Mouse (Mus musculus): ENCODE results near the gene Cdca8. TPM values are rescaled to one million over a fixed set of nuclear protein-coding genes. Genes with fewer than 3 reads are reported as not detected.

Cdca8 gene
- polyA plus RNA-seq, 1 experiment from 2014 or later, result 28.1 TPM

GRCm38 (mm10) chr4:124970677-124971076 is 31.6 kb upstream of the Cdca8 start:
- Histone ChIP-seq H3K27ac (ENCODE audit: low read depth, low read length) (no peak overlapping the region), H3K4me2 (replicated peaks; ENCODE audit: low read depth) (no peak overlapping the region), H3K27me3 (replicated peaks; ENCODE audit: control insufficient read depth, insufficient read depth, low read length) (no peaks in the 10 kb centered on the region), H3K4me3 (ENCODE audit: low read depth, low read length) (no peak overlapping the region), H3K9ac (ENCODE audit: low read depth, low read length) (no peak overlapping the region), H3K36me3 (ENCODE audit: control insufficient read depth, insufficient read depth) (no peaks in the 10 kb centered on the region), H3K4me1 (replicated peaks; ENCODE audit: control insufficient read depth, insufficient read depth, low read length) (no peaks in the 10 kb centered on the region), H3K9me3 (ENCODE audit: control insufficient read depth) (no peaks in the 10 kb centered on the region)
- 32% methylated on average over 5 of the region's 5 CpGs for WGBS
- TF ChIP-seq CTCF (IDR thresholded peaks at IDR 0.05; ENCODE audit: low read depth), result no peak
- no peak for ATAC-seq

DNA sequence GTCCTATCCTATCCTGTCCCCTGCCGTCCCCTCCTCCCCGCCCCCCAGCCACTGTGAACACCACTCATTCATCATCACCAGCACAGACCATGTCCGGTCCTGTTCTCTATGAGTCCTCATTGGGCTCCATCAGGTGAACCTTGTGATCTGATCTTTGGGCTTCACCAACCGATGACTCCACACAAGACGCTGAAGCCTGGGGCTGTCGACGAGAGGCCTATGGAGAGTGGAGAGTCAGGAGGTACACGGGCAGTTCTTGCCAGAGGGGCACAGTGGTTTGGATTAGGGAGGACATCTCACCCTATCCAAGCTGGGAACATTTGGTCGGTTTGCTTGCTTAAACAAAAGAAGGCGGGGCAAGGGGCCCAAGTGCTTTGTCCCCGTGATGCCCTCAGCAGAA is 31.1 kb upstream of the Cdca8 start:
- no peak overlapping the region for H3K27ac ChIP-seq (ENCODE audit: low read depth, low read length)

DNA sequence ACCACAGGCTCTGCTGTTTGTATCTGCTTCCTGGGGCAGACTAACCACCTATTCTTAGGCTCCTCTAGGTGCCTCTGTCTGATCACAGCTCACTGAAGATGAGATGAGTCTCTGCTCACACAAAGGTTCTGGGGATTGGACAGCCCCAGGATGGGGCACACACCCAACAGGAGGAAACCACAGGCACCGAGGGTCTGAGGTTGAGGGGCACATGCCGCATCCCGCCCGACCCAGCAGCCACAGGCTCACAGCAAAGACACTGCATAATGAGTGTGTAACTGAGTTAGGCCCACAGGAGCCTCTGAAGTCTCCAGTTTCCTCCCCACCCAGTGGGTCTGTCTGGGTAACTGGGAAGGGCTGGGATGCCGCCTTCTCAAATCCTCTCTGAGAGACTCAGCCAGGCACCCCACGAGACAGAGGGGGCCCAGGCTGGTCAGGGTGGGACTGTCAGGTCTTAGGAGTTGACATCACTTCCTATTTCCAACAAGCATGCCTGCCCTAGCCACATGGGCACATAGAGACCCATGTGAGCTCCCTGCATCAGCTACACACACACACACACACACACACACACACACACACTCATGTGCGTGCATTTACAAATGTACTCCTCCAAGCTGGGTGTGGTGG is 30.2 kb upstream of the Cdca8 start:
- 79% methylated on average over 7 of the region's 7 CpGs for WGBS
- no peaks in the 10 kb centered on the region for H3K4me1 ChIP-seq (replicated peaks; ENCODE audit: control insufficient read depth, insufficient read depth, low read length)
- H3K9me3 ChIP-seq (ENCODE audit: control insufficient read depth), result no peaks in the 10 kb centered on the region
- H3K27me3 ChIP-seq (replicated peaks; ENCODE audit: control insufficient read depth, insufficient read depth, low read length), result no peaks in the 10 kb centered on the region
- no peak for ATAC-seq
- no peak overlapping the region for H3K9ac ChIP-seq (ENCODE audit: low read depth, low read length)
- TF ChIP-seq CTCF (IDR thresholded peaks at IDR 0.05; ENCODE audit: low read depth), result no peak
- H3K27ac ChIP-seq (ENCODE audit: low read depth, low read length), result no peak overlapping the region
- no peak overlapping the region for H3K4me2 ChIP-seq (replicated peaks; ENCODE audit: low read depth)
- no peak overlapping the region for H3K4me3 ChIP-seq (ENCODE audit: low read depth, low read length)
- no peaks in the 10 kb centered on the region for H3K36me3 ChIP-seq (ENCODE audit: control insufficient read depth, insufficient read depth)

More for the DNA sequence above, 31.1 kb upstream of the Cdca8 start:
- no peak overlapping the region for H3K4me3 ChIP-seq (ENCODE audit: low read depth, low read length)
- H3K27me3 ChIP-seq (replicated peaks; ENCODE audit: control insufficient read depth, insufficient read depth, low read length), result no peaks in the 10 kb centered on the region
- no peak for ATAC-seq
- TF ChIP-seq CTCF (IDR thresholded peaks at IDR 0.05; ENCODE audit: low read depth), result no peak
- H3K4me2 ChIP-seq (replicated peaks; ENCODE audit: low read depth), result no peak overlapping the region
- H3K9me3 ChIP-seq (ENCODE audit: control insufficient read depth), result no peaks in the 10 kb centered on the region
- no peaks in the 10 kb centered on the region for H3K36me3 ChIP-seq (ENCODE audit: control insufficient read depth, insufficient read depth)
- no peaks in the 10 kb centered on the region for H3K4me1 ChIP-seq (replicated peaks; ENCODE audit: control insufficient read depth, insufficient read depth, low read length)
- 71% methylated on average over 11 of the region's 11 CpGs for WGBS
- H3K9ac ChIP-seq (ENCODE audit: low read depth, low read length), result no peak overlapping the region

GRCm38 (mm10) chr4:124968711-124969110 is 29.6 kb upstream of the Cdca8 start:
- 74% methylated on average over 6 of the region's 6 CpGs for WGBS
- no peak overlapping the region for H3K9ac ChIP-seq (ENCODE audit: low read depth, low read length)
- H3K4me2 ChIP-seq (replicated peaks; ENCODE audit: low read depth), result no peak overlapping the region
- H3K4me3 ChIP-seq (ENCODE audit: low read depth, low read length), result no peak overlapping the region
- H3K4me1 ChIP-seq (replicated peaks; ENCODE audit: control insufficient read depth, insufficient read depth, low read length), result no peaks in the 10 kb centered on the region
- no peak overlapping the region for H3K27ac ChIP-seq (ENCODE audit: low read depth, low read length)
- no peak for ATAC-seq
- no peak for TF ChIP-seq CTCF (IDR thresholded peaks at IDR 0.05; ENCODE audit: low read depth)
- no peaks in the 10 kb centered on the region for H3K9me3 ChIP-seq (ENCODE audit: control insufficient read depth)
- no peaks in the 10 kb centered on the region for H3K36me3 ChIP-seq (ENCODE audit: control insufficient read depth, insufficient read depth)
- no peaks in the 10 kb centered on the region for H3K27me3 ChIP-seq (replicated peaks; ENCODE audit: control insufficient read depth, insufficient read depth, low read length)

- Histone ChIP-seq H3K4me2 (replicated peaks; ENCODE audit: low read depth) (no peak overlapping the region), H3K4me3 (ENCODE audit: low read depth, low read length) (no peak overlapping the region), H3K4me1 (replicated peaks; ENCODE audit: control insufficient read depth, insufficient read depth, low read length) (no peaks in the 10 kb centered on the region), H3K27ac (ENCODE audit: low read depth, low read length) (no peak overlapping the region), H3K27me3 (replicated peaks; ENCODE audit: control insufficient read depth, insufficient read depth, low read length) (no peaks in the 10 kb centered on the region), H3K9me3 (ENCODE audit: control insufficient read depth) (no peaks in the 10 kb centered on the region), H3K36me3 (ENCODE audit: control insufficient read depth, insufficient read depth) (no peaks in the 10 kb centered on the region), H3K9ac (ENCODE audit: low read depth, low read length) (no peak overlapping the region)
- no peak for TF ChIP-seq CTCF (IDR thresholded peaks at IDR 0.05; ENCODE audit: low read depth)
- 18% methylated on average over 8 of the region's 8 CpGs for WGBS
- ATAC-seq, result no peak
Observed at GRCm38 (mm10) chr4:124964912-124965599, 25.9 kb upstream of the Cdca8 start.

GRCm38 (mm10) chr4:124962576-124962975 is 23.5 kb upstream of the Cdca8 start:
- Histone ChIP-seq H3K27me3 (replicated peaks; ENCODE audit: control insufficient read depth, insufficient read depth, low read length) (no peaks in the 10 kb centered on the region), H3K4me2 (replicated peaks; ENCODE audit: low read depth) (no peak overlapping the region), H3K4me1 (replicated peaks; ENCODE audit: control insufficient read depth, insufficient read depth, low read length) (no peaks in the 10 kb centered on the region), H3K9ac (ENCODE audit: low read depth, low read length) (no peak overlapping the region), H3K4me3 (ENCODE audit: low read depth, low read length) (no peak overlapping the region), H3K27ac (ENCODE audit: low read depth, low read length) (no peak overlapping the region), H3K9me3 (ENCODE audit: control insufficient read depth) (no peaks in the 10 kb centered on the region), H3K36me3 (ENCODE audit: control insufficient read depth, insufficient read depth) (no peaks in the 10 kb centered on the region)
- no peak for ATAC-seq
- 41% methylated on average over 11 of the region's 11 CpGs for WGBS
- no peak for TF ChIP-seq CTCF (IDR thresholded peaks at IDR 0.05; ENCODE audit: low read depth)
